Comparison of ENCODE assay signal across 9 mouse cellular contexts in the genomic region with DNA sequence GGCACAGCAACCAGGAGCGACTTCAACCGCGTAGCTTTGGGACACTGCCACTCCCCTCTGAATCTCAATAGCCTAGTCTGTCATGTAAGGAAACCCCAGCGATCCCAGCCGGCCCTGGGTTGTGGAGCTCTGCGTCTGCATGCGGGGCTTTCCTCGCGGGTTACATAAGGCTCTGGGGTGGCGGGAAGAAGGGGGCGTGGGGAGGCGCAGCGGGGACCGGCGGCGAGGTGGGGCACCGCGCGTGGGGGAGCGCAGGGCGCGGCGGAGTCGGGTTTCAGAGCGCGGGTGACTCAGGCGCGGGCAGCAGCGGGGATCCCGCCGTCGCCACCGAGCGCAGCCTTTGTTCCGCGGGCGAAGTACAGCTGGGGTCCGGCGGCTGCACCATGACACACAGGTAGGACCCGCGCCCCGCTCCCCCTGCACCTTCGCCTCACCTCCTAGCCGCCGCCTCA. TPM values are rescaled to one million over a fixed set of nuclear protein-coding genes. Genes with fewer than 3 reads are reported as not detected.
DNase-seq lines count a peak whose midpoint lies in the region; ATAC-seq lines count a peak whose summit lies in the region.
"Had no signal": no experiment of that assay in that cellular context is flagged by ENCODE, and none has a peak within 500 bp of the region (broad histone marks: within the 10 kb centered on the region; RNA-seq: fewer than 3 reads in every experiment).

Gene Col15a1, plus strand, starts transcription at position 193 of the 452 bp plus-strand sequence.

- no peak for ATAC-seq in intestine, embryonic 14.5 days (replicated peaks; ENCODE audit: low FRiP score, low TSS enrichment, low read depth)
- no peak for ATAC-seq in neural tube, embryonic 11.5 days (ENCODE audit: insufficient read depth, low FRiP score, low TSS enrichment)

- DNase-seq in layer of hippocampus, postnatal 10 days (ENCODE audit: low spot score in 2 of 2), result no peak
- no peak for DNase-seq in layer of hippocampus, adult 9-11 months
- peak; percentile 25 for DNase-seq in brain, adult 2 months (ENCODE audit: low read depth, low spot score)
- DNase-seq in gastrocnemius, postnatal 25 days, result peak; percentile 9
- DNase-seq in intestine, embryonic 14.5 days (ENCODE audit: low spot score), result peak; percentile 61
- peak; percentile 21 for DNase-seq in neural tube, embryonic 11.5 days (ENCODE audit: low spot score)
- no peak for DNase-seq in thymus, postnatal 10 days (ENCODE audit: low spot score in 2 of 2)
- DNase-seq in spleen, postnatal 14 days (ENCODE audit: low spot score in 2 of 2), result no peak

- H3K4me1 ChIP-seq in intestine, embryonic 14.5 days (replicated peaks; ENCODE audit: control insufficient read depth, insufficient read depth, low read length), result 0 out of 2 replicates have a peak, but pooled peaks cover 3% of the 10 kb centered on the region
- H3K4me1 ChIP-seq in neural tube, embryonic 11.5 days (ENCODE audit: control insufficient read depth, insufficient read depth, low read length), result peaks cover 4% of the 10 kb centered on the region; the same call in 1 of the 2 replicates

- H3K9ac ChIP-seq in intestine, embryonic 14.5 days (ENCODE audit: low read length), result peak within 1 kb of the TSS; percentile 32; the same call in 1 of the 2 replicates
- H3K9ac ChIP-seq in neural tube, embryonic 11.5 days (ENCODE audit: low read length), result peak within 1 kb of the TSS; percentile 46

- peaks cover 47% of the 10 kb centered on the region for H3K27me3 ChIP-seq in intestine, embryonic 14.5 days (replicated peaks; ENCODE audit: control insufficient read depth, insufficient read depth, low read length)
- H3K27me3 ChIP-seq in neural tube, embryonic 11.5 days (ENCODE audit: control insufficient read depth, insufficient read depth, low read length), result peaks cover 38% of the 10 kb centered on the region

- peak within 1 kb of the TSS; percentile 48 for H3K4me3 ChIP-seq in intestine, embryonic 14.5 days (ENCODE audit: low read depth, low read length)
- H3K4me3 ChIP-seq in neural tube, embryonic 11.5 days (ENCODE audit: low read depth, low read length), result peak within 1 kb of the TSS; percentile 42
- H3K4me3 ChIP-seq: megakaryocyte, embryonic 14.5 days had no signal

- WGBS in intestine, embryonic 14.5 days, result 1% methylated on average over 33 of the region's 45 CpGs
- under 1% methylated on average over 22 of the region's 45 CpGs for WGBS in neural tube, embryonic 11.5 days

- H3K9me3 ChIP-seq in intestine, embryonic 14.5 days (ENCODE audit: control insufficient read depth, low read length), result no peaks in the 10 kb centered on the region
- H3K9me3 ChIP-seq in neural tube, embryonic 11.5 days (ENCODE audit: control insufficient read depth, low read length), result no peaks in the 10 kb centered on the region

- H3K27ac ChIP-seq in intestine, embryonic 14.5 days (ENCODE audit: low read depth), result no peak within 1 kb of the TSS
- H3K27ac ChIP-seq in neural tube, embryonic 11.5 days (ENCODE audit: low read depth, low read length), result no peak within 1 kb of the TSS

- no peaks in the 10 kb centered on the region for H3K36me3 ChIP-seq in intestine, embryonic 14.5 days (ENCODE audit: control insufficient read depth, insufficient read depth, low read length)
- H3K36me3 ChIP-seq in neural tube, embryonic 11.5 days (ENCODE audit: control insufficient read depth, insufficient read depth, low read length), result no peaks in the 10 kb centered on the region

- peak within 1 kb of the TSS; percentile 77 for H3K4me2 ChIP-seq in intestine, embryonic 14.5 days (ENCODE audit: low read length)
- H3K4me2 ChIP-seq in neural tube, embryonic 11.5 days (ENCODE audit: low read depth), result peak within 1 kb of the TSS; percentile 80

RNA-seq across cellular contexts. Expression of gene Col15a1, which starts in this region (rescaled TPM):
- total RNA-seq in layer of hippocampus, postnatal 10 days (2021), result 10 to 100 TPM; 16.0 TPM
- total RNA-seq in gastrocnemius, postnatal 25 days (2021), result 10 to 100 TPM; 64.7 to 68.2 TPM
- 15.4 and 15.5 TPM in 2 replicates for polyA plus RNA-seq in intestine, embryonic 14.5 days (2014; fragmentation: Nextera tagmentation; extraction: Ambion mirVana)
- 3.4 TPM in 2 replicates for polyA plus RNA-seq in neural tube, embryonic 11.5 days (2014; fragmentation: Nextera tagmentation; extraction: Ambion mirVana)

Comparison
In these comparisons a context has a peak if more than half of its experiments do, and no peak if none do; other contexts are left out.
1. DNase-seq: peak in brain, adult 2 months (single experiment), gastrocnemius, postnatal 25 days (single experiment), intestine, embryonic 14.5 days (single experiment) and neural tube, embryonic 11.5 days (single experiment); none in layer of hippocampus, postnatal 10 days (0 of 2), layer of hippocampus, adult 9-11 months (single experiment), thymus, postnatal 10 days (0 of 2) and spleen, postnatal 14 days (0 of 2).